Mouse (Mus musculus) megakaryocyte-erythroid progenitor cell, adult 5-6 weeks (primary cell): ENCODE results near the gene 1700092M07Rik. TPM values are rescaled to one million over a fixed set of nuclear protein-coding genes. Genes with fewer than 3 reads are reported as not detected.
A peak's percentile ranks its signal among the peaks of the same experiment; 100 is the strongest.

Source experiments
- ATAC-seq: replicated peaks from 2 replicates; pipeline ENCODE4 v1.8.0; 2016; ENCODE audit warnings: mild to moderate bottlenecking, inconsistent platforms; ENCODE audit not compliant: severe bottlenecking, poor library complexity, low FRiP score, low TSS enrichment
- total RNA-seq, 2 experiments: library from RNA; stranded (forward) in 1 of 2; stranded (reverse) in 1 of 2; fragments of 200-1000, 215-1000 nt in 1 of 2; fragments of >200 nt in 1 of 2; fragmentation: Nextera tagmentation in 1 of 2; gene quantifications; 2 replicates each; pipeline ENCODE4 v1.2.3; 2014 to 2017

1700092M07Rik gene
- total RNA-seq (2014; fragmentation: Nextera tagmentation) (2.0 TPM in 1 of 2 replicates, not detected in the other), total RNA-seq (2017) (3.8 and 6.5 TPM in 2 replicates)

- no peak for ATAC-seq
These were observed at the start of gene 1700092M07Rik for GRCm38 (mm10) chr19:8740603-8741002. Gene 1700092M07Rik (plus strand): TSS chr19:8740718.

GRCm38 (mm10) chr19:8691871-8692539 is 48.5 kb upstream of the 1700092M07Rik start:
- no peak for ATAC-seq

GRCm38 (mm10) chr19:8692740-8693139 is 47.8 kb upstream of the 1700092M07Rik start:
- no peak for ATAC-seq

- ATAC-seq: peak; percentile 82
These were observed 45.2 kb upstream of the 1700092M07Rik start for GRCm38 (mm10) chr19:8695330-8695729.

- no peak for ATAC-seq
These were observed 40.9 kb upstream of the 1700092M07Rik start for GRCm38 (mm10) chr19:8699652-8700051.

GRCm38 (mm10) chr19:8702458-8702857 is 38.1 kb upstream of the 1700092M07Rik start:
- ATAC-seq: no peak

- ATAC-seq: no peak
These were observed 36.9 kb upstream of the 1700092M07Rik start for GRCm38 (mm10) chr19:8703571-8703970.

- no peak for ATAC-seq
These were observed 35.4 kb upstream of the 1700092M07Rik start for GRCm38 (mm10) chr19:8705026-8705708.

GRCm38 (mm10) chr19:8706132-8706667 is 34.3 kb upstream of the 1700092M07Rik start:
- ATAC-seq: no peak

- ATAC-seq: no peak
These were observed 33.6 kb upstream of the 1700092M07Rik start for GRCm38 (mm10) chr19:8706930-8707329.

- no peak for ATAC-seq
These were observed 31.6 kb upstream of the 1700092M07Rik start for GRCm38 (mm10) chr19:8708954-8709353.

- ATAC-seq: no peak
These were observed 30.5 kb upstream of the 1700092M07Rik start for GRCm38 (mm10) chr19:8710057-8710456.

- no peak for ATAC-seq
These were observed 29.0 kb upstream of the 1700092M07Rik start for GRCm38 (mm10) chr19:8711506-8711905.

GRCm38 (mm10) chr19:8711949-8712869 is 28.3 kb upstream of the 1700092M07Rik start:
- no peak for ATAC-seq

- peak; percentile 53 for ATAC-seq
These were observed 27.6 kb upstream of the 1700092M07Rik start for GRCm38 (mm10) chr19:8712870-8713305.

- peak; percentile 74 for ATAC-seq
These were observed 27.1 kb upstream of the 1700092M07Rik start for GRCm38 (mm10) chr19:8713306-8713996.

GRCm38 (mm10) chr19:8713997-8714652 is 26.4 kb upstream of the 1700092M07Rik start:
- 0 out of 2 replicates have a peak, but pooled peaks have one; percentile 18 for ATAC-seq
